Mouse (Mus musculus) heart, embryonic 14.5 days (tissue): ENCODE measurements around the gene Synpo2. TPM values are rescaled to one million over a fixed set of nuclear protein-coding genes. Genes with fewer than 3 reads are reported as not detected.
A peak's percentile ranks its signal among the peaks of the same experiment; 100 is the strongest.

Experiments
- ATAC-seq: fragments of 200-750 bp; cut with Nextera tagmentation; 2 replicates; pipeline ENCODE4 v1.8.0; 2017; ENCODE audit warnings: low read depth, moderate TSS enrichment; ENCODE audit not compliant: insufficient number of reproducible peaks, insufficient read depth, low FRiP score
- H3K27ac ChIP-seq, 2 experiments: fragments of 200-500 bp in 1 of 2; fragments of 300-500 bp in 1 of 2; sonication (generic) in 1 of 2; replicated peaks in 1 of 2; 2 replicates each; pipeline ENCODE4 v1.5.1; 2012 to 2014; ENCODE audit warnings: low read depth in 2 of 2, low read length in 2 of 2, control low read depth in 1 of 2, mild to moderate bottlenecking in 1 of 2, mixed read lengths in 1 of 2; ENCODE audit not compliant: control insufficient read depth in 1 of 2, insufficient read depth in 1 of 2
- H3K27me3 ChIP-seq: fragments of 300-500 bp; sonication (generic); 2 replicates; pipeline ENCODE4 v1.6.1; 2014; ENCODE audit warnings: mild to moderate bottlenecking, low read length, control low read depth; ENCODE audit not compliant: control insufficient read depth, insufficient read depth
- H3K36me3 ChIP-seq: fragments of 300-500 bp; sonication (generic); 2 replicates; pipeline ENCODE4 v1.6.1; 2014; ENCODE audit warnings: mild to moderate bottlenecking, control low read depth, low read length, mixed read lengths; ENCODE audit not compliant: control insufficient read depth, insufficient read depth
- H3K4me1 ChIP-seq, 2 experiments: fragments of 200-500 bp in 1 of 2; fragments of 300-500 bp in 1 of 2; sonication (generic) in 1 of 2; 2 replicates each; pipeline ENCODE4 v1.6.1; 2012 to 2014; ENCODE audit warnings: low read length in 2 of 2, control low read depth in 1 of 2, mixed read lengths in 1 of 2; ENCODE audit not compliant: control insufficient read depth in 2 of 2, insufficient read depth in 2 of 2
- H3K4me2 ChIP-seq: fragments of 300-500 bp; sonication (generic); 2 replicates; pipeline ENCODE4 v1.6.1; 2014; ENCODE audit warnings: mild to moderate bottlenecking, low read length
- H3K4me3 ChIP-seq, 2 experiments: fragments of 200-500 bp in 1 of 2; fragments of 300-500 bp in 1 of 2; sonication (generic) in 1 of 2; 2 replicates each; pipeline ENCODE4 v1.5.1; 2012 to 2014; ENCODE audit warnings: low read length in 2 of 2, mild to moderate bottlenecking in 2 of 2, control low read depth in 1 of 2, low read depth in 1 of 2, moderate library complexity in 1 of 2; ENCODE audit not compliant: control insufficient read depth in 1 of 2, insufficient read depth in 1 of 2
- H3K9ac ChIP-seq: fragments of 300-500 bp; sonication (generic); 2 replicates; pipeline ENCODE4 v1.6.1; 2014; ENCODE audit warnings: mild to moderate bottlenecking, low read length
- H3K9me3 ChIP-seq: fragments of 300-500 bp; sonication (generic); 2 replicates; pipeline ENCODE4 v1.6.1; 2016; ENCODE audit warnings: low read length, control low read depth; ENCODE audit not compliant: control insufficient read depth
- WGBS: fragments of 180-500 bp; shearing (Covaris S2); extraction: QIAGEN DNeasy Blood & Tissue Kit; methylation state at CpG from one replicate; pipeline ENCODE4 v1.1.7; 2014; 5-methylcytosine and 5-hydroxymethylcytosine counted together
- polyA plus RNA-seq: library from polyadenylated mRNA; unstranded; fragments of >200 nt; fragmentation: Nextera tagmentation; extraction: Ambion mirVana; gene quantifications from 2 replicates; pipeline ENCODE4 v1.2.1, GENCODE M21; 2014

The Synpo2 gene
- polyA plus RNA-seq, 1 experiment from 2014 or later = 14.4 TPM

DNA sequence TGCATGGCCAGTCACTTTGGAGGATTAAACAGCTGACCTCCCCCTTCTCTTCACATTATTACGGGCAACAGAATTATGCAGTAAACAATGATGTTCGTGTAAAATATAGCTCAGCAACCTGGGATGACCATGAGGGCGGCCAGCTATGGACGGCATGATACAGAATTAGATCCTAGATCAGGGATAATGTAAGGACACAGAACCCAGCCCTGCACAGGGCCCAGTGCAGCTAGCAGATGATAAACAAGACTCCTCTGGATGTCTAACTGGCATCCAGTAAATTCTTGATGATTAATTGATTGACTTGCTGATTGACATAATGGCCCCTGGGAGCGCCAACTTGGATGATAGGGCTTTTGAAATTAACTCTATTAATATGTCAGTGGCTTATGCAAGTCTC lies 83.0 kb downstream of the Synpo2 start:
- no peak for ATAC-seq
- H3K27me3 ChIP-seq = no peaks in the 10 kb centered on the region
- no peak overlapping the region for H3K27ac ChIP-seq
- no peak overlapping the region for H3K4me3 ChIP-seq
- H3K4me2 ChIP-seq = no peak overlapping the region
- H3K9me3 ChIP-seq = no peaks in the 10 kb centered on the region
- H3K4me1 ChIP-seq = peaks cover 10 to 23% of the 10 kb centered on the region in 2 experiments
- 80% methylated on average over 5 of the region's 5 CpGs for WGBS
- no peak overlapping the region for H3K9ac ChIP-seq
- H3K36me3 ChIP-seq = no peaks in the 10 kb centered on the region

DNA sequence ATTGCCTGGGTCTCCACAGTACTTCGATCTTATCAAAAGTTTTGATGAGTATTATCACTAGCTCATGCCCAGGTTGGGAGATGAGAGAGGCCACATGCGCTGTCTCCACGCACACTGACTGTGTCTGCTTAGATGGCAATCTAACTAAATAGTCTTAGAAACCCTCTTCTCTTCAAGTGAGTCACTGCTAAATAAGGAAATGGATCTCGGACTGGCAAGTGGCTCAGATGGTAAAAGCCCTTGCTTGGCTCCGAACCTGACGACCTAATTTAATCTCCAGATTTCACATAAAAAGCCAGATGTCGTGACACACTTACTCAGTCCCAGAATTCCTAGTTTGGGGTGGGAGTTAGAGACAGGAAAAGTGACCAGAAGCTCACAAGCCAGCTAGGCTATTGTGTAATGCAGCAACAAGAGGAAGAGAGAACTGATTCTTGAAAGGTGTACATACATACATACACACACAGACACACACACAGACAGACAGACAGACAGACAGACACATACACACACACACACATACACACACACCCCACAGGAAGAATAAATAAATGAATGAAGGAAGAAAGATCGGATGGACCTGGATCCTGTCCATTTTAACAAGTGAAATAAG lies 85.3 kb downstream of the Synpo2 start:
- no peak for ATAC-seq
- Histone ChIP-seq H3K27me3 (no peaks in the 10 kb centered on the region), H3K9me3 (no peaks in the 10 kb centered on the region), H3K4me2 (0 out of 2 replicates have a peak overlapping the region, but pooled peaks have one; percentile 3), H3K9ac (peak overlapping the region; percentile 17; the same call in 1 of the 2 replicates), H3K4me1 (peaks cover 17 to 36% of the 10 kb centered on the region in 2 experiments), H3K4me3 (no peak overlapping the region), H3K36me3 (no peaks in the 10 kb centered on the region), H3K27ac (peak overlapping the region; percentile 40 to 66)
- 27% methylated on average over 8 of the region's 8 CpGs for WGBS

DNA sequence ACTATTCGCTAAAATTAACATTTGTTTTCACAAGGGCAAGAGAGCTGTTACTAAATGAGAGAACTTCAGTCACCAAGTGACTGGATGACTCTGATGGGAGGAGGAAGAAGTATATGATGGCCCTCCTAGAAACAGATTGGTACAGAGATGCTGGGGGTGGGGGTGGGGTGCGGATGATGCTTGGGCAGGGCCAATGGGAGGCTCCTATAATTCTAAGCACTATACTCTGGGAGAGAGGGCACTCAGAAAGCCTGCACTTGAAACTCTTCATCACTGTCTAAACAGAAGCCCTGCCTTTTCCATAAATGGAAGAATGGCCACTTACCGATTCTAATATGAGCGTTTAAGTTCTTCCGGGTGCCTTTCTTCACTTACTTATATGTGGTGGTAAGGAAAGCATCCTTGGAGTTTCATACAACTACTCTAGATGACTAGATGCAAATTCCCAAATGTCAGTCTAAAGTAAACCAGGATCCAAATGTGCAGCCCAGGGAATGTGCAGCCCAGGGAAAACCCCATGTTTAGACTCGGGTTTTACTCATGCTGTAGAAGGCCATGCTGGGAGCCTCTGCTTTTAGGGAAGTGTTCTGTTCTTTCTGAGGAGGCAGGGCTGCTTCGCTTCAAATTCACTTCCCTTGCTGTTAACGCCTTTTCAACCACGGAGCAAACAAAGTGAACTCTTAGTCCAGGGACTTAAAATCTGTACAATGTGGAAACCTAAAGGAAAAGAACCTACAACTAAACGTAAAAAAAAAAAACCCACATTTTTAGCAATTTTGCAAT lies 86.4 kb downstream of the Synpo2 start:
- H3K4me2 ChIP-seq = peak overlapping the region; percentile 19; the same call in 1 of the 2 replicates
- WGBS = 26% methylated on average over 10 of the region's 10 CpGs
- no peaks in the 10 kb centered on the region for H3K9me3 ChIP-seq
- no peaks in the 10 kb centered on the region for H3K27me3 ChIP-seq
- H3K27ac ChIP-seq = peak overlapping the region; percentile 79 to 85
- H3K4me1 ChIP-seq = peaks cover 18 to 36% of the 10 kb centered on the region in 2 experiments
- peak; percentile 51; the same call in 1 of the 2 replicates for ATAC-seq
- no peaks in the 10 kb centered on the region for H3K36me3 ChIP-seq
- no peak overlapping the region for H3K9ac ChIP-seq
- no peak overlapping the region for H3K4me3 ChIP-seq

DNA sequence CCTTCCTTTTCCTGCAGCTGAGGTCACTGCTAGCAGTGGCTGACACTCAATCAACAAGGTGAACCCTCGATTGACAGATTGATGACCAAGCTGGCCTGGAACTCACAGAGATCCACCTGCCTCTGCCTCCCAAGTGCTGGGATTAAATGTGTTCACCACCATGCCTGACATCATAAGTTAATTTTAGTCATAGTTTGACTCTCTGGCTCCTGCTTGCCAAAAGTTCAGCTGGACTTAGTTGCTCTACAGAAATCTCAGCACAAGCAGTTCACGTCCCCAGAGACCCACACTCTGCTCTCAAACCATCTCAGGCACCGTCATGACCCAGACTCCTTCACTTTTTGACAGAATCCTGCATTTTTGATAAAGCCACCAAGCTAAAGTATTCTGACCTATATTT lies 87.3 kb downstream of the Synpo2 start:
- Histone ChIP-seq H3K36me3 (no peaks in the 10 kb centered on the region), H3K27ac (peak overlapping the region in 1 of 2 experiments; percentile 85; a peak in 1 of 4 replicates), H3K4me2 (no peak overlapping the region), H3K4me1 (peaks cover 19 to 40% of the 10 kb centered on the region in 2 experiments), H3K27me3 (no peaks in the 10 kb centered on the region), H3K9ac (no peak overlapping the region), H3K9me3 (no peaks in the 10 kb centered on the region), H3K4me3 (no peak overlapping the region)
- ATAC-seq = no peak
- 79% methylated on average over 3 of the region's 3 CpGs for WGBS

DNA sequence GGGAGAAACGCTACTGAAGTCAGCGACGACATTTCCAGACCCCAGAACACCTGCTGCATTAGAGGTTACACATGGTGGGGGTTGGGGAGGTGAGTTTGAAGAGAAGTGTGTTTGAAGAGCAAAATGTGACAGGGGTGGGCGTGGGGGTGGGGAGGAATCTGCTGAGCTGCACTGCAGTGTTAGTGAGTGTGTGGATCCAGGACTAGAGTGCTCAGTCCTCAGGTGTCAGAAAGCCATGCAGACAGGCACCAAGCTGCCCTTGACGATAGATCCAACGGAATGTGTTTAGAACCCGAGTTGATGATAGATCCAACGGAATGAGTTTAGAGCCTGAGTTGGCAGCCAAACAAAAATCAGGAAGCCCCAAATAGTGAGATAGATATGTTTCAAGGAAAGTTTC lies 89.4 kb downstream of the Synpo2 start:
- 0 out of 2 replicates have a peak, but pooled peaks have one; percentile 44 for ATAC-seq
- Histone ChIP-seq H3K9me3 (no peaks in the 10 kb centered on the region), H3K36me3 (no peaks in the 10 kb centered on the region), H3K27me3 (no peaks in the 10 kb centered on the region), H3K4me2 (no peak overlapping the region), H3K4me3 (no peak overlapping the region), H3K9ac (0 out of 2 replicates have a peak overlapping the region, but pooled peaks have one; percentile 12), H3K4me1 (peaks cover 23 to 42% of the 10 kb centered on the region in 2 experiments), H3K27ac (peak overlapping the region; percentile 30 to 57; a peak in 3 of 4 replicates)
- 40% methylated on average over 8 of the region's 8 CpGs for WGBS

DNA sequence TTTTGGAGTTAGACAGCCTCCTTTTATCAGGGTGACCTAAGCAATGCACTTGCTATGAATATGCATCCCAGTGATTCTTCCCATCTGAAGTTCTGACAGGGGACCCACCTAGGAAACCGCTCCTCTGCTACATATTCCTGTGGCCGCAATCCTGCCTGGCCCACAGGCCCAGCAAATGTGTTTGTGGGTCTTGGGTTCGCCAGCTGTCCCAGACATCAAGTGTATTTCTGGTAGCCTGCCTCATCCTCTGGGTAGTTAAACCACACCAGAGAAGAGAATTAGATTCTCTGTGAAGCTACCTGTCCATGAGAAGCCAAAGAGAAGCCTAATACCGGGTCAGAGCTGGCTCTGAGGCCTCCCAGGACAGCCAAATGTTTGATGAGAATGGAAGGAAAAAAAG lies 90.0 kb downstream of the Synpo2 start:
- Histone ChIP-seq H3K27ac (peak overlapping the region; percentile 30 to 57; a peak in 3 of 4 replicates), H3K9me3 (no peaks in the 10 kb centered on the region), H3K9ac (peak overlapping the region; percentile 12; the same call in 1 of the 2 replicates), H3K4me1 (peaks cover 19 to 39% of the 10 kb centered on the region in 2 experiments), H3K36me3 (no peaks in the 10 kb centered on the region), H3K27me3 (no peaks in the 10 kb centered on the region), H3K4me3 (no peak overlapping the region), H3K4me2 (no peak overlapping the region)
- 79% methylated on average over 4 of the region's 4 CpGs for WGBS
- no peak for ATAC-seq

DNA sequence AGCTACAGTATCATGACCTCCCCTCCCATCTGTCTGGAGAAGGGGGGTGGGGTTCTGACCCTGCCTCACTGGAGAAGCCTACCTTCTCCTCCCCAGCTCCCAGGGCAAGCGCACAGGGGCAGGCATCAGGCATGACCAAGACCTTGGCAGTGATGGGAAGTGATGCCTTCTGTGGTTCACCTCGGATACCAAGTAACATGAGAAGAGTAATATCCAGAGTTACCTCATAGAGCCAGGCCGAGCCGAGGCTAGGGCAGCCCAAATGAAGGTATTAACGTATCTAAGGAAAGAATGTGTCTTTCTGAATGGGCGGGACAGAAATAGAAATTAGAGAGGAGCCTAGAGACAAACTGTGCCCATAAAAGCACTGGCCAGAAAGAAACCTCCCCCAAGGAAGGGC lies 92.5 kb downstream of the Synpo2 start:
- no peak for ATAC-seq
- Histone ChIP-seq H3K9me3 (no peaks in the 10 kb centered on the region), H3K9ac (no peak overlapping the region; the same call in 1 of the 2 replicates), H3K4me1 (peaks cover 21 to 37% of the 10 kb centered on the region in 2 experiments), H3K4me2 (no peak overlapping the region), H3K27ac (peak overlapping the region; percentile 24 to 68), H3K27me3 (no peaks in the 10 kb centered on the region), H3K4me3 (no peak overlapping the region), H3K36me3 (no peaks in the 10 kb centered on the region)
- 44% methylated on average over 6 of the region's 6 CpGs for WGBS
